Mouse (Mus musculus) lung, postnatal 4 days (tissue): ENCODE measurements around the gene Plekhm3.

Experiments
- DNase-seq, 2 experiments: peaks; one replicate each; pipeline ENCODE4 v3.0.0; 2021

Plekhm3 gene

DNA sequence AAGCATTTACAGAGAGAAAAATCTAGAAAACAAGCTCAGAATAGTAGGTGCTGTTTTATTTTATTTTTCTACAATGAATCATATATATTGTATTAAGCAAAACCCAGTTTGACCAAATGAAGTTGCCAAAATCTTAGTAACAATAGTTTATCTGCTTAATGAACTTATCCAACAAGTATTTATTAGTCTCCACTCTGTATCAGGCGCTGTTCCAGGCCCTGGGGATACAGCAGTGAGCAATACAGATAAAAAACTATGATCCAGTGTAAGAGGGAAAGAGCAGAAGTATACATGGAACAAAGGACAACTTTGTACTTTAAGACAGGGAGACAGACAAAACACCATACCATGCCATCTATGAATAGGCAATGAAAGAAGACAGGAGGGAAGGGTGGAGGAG, 81.5 kb downstream of the Plekhm3 start:
- no peak for DNase-seq

- DNase-seq: no peak
Observed at GRCm38 (mm10) chr1:64871956-64872355, 84.7 kb downstream of the Plekhm3 start.

DNA sequence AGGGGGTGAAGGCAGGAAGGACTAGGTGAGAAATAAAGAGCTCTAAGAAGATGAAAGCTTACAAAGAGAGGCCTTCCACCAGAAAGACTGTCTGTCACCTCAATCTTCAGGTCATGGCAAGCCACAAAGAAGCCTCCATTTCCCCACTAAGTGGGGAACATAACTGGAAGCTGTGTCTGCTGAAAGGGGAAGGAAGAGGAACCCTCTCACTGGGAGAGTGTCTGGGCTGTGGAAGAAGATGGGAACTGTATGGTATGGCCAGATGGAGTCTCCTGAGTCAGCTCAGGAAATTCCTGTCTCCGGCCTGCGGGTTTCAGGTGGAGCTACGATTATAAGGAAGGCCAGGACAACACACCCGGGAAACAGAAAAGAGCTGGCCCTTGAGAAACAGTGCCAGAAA, 88.9 kb downstream of the Plekhm3 start:
- DNase-seq: no peak

GRCm38 (mm10) chr1:64866140-64866539, 90.5 kb downstream of the Plekhm3 start:
- DNase-seq: no peak

DNA sequence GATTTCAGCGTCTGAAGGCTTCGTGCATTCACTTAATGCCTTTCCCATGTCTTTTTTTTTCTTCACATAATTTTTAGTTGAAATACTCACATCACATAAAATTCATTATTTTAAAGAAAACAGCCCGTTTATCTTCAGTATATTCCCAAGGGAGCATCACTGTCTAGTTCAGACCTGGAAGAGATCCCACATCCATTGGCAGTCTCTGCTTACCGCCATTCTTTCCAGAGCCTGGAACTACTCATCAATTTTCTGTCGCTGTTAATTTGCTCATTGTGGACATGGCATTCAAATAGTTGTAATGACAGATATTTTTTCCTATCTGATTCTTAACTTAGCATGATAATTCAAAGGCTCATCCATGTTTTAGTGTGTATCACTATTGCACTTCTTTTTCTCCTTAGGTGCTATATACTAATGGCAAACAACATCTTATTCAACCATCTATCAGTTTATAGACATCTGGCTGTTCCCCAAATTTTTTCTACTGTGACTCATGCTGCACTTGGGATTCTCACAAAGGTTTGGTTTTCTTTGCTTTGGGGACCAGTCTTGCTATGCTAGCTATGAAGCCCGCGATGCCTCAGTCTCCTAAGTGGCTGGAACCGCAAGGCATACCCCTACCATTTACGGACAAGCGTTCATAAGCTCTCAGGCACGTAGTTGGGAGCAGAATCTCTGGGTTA, 96.2 kb downstream of the Plekhm3 start:
- no peak for DNase-seq

GRCm38 (mm10) chr1:64859826-64860225, 96.8 kb downstream of the Plekhm3 start:
- DNase-seq: no peak

DNA sequence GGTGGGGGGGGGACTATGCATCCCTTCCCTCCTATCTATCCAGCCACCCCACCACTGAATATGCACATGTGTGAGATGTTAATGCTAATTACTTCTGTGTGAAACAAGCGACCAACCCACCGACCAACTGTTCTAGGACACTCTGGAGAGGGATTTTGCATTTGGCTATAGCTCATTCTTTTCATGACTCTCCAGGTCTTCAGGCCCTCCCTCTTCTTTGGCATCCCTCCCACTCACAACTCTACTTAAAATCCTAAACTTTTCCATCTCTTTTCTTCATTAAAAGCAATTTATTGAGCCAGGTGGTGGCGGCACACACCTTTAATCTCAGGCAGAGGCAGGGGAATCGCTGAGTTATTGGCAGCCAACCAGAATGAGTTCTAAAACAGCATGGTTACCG, 101.8 kb downstream of the Plekhm3 start:
- no peak for DNase-seq

- DNase-seq: peak; percentile 32 to 51
Observed at GRCm38 (mm10) chr1:64853738-64854730, 102.6 kb downstream of the Plekhm3 start.

DNA sequence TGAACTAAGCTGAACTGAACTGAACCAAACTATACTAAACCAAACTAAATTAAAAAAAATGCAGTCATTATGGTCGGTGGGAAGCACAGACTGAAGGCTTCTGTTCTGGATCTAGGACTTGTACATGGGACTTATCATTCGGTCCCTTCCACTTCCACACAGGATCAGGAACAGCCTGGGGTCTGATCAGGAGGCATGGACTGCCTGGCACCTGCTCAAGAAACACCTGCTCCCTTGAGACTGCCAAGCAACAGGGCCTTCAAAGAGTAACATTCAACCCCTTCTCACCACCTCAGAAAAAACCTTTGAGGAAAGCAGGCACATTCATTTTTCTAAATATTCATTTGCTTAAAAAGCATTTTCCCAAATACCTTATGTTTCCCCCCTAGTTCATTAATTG, 103.4 kb downstream of the Plekhm3 start:
- DNase-seq: no peak

DNA sequence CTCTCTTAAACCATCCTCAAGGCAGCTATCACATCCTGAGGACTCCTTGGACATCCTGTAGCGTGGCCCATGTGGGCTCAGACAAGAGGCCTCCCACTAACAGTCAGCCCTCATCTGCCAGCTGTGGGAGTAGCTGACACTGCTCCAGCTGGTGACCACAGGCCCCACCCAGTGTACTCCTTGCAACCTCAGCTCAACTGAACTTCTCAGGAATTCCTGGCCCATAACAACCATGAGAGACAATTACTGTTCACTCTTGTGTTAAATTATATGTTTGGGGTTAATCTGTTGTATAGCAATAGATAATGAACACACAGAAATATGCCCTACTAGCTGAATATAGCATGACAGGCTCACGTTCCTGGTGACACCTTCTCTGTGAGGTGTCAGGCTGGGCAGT, 104.4 kb downstream of the Plekhm3 start:
- no peak for DNase-seq

DNA sequence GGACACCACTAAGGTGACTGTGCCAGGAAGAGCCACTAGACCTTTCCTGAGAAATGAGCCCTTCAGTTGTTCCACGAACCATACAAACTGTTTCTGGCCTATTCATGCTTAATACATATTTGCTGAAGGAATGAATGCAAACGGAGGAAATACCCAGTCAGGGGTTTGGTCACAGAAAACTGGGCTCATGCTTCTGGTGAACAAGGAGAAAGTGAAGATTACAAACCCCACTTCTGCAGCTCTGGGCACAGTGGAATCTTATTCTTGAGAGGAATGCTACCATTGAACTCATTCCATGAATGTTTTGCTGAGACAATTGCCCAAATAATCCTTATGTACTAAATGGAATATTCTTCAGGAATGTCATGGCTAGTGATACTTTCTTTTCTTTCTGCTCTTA, 106.3 kb downstream of the Plekhm3 start:
- DNase-seq: no peak

DNA sequence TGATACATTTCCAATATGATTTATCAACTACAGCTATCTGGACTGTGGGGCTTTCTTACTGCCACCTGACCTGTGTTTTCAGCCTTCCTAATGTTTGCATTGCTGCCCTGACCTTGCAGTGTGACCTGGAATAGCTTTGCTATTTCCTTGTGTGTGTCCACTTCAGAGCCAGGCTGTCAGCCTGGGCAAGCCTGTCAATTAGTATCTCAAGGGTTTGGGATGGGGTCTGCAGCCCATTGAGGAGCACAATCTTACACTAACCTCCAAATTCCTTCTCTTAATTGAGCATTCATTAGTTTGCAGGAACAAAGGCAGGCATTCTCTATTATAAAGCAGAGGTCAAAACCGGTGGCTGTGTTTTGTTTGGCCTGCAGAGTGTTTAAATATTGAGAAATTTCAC, 107.6 kb downstream of the Plekhm3 start:
- DNase-seq: no peak

- DNase-seq: no peak
Observed at GRCm38 (mm10) chr1:64848081-64848480, 108.5 kb downstream of the Plekhm3 start.

- DNase-seq: no peak
Observed at GRCm38 (mm10) chr1:64847565-64847964, 109.1 kb downstream of the Plekhm3 start.

DNA sequence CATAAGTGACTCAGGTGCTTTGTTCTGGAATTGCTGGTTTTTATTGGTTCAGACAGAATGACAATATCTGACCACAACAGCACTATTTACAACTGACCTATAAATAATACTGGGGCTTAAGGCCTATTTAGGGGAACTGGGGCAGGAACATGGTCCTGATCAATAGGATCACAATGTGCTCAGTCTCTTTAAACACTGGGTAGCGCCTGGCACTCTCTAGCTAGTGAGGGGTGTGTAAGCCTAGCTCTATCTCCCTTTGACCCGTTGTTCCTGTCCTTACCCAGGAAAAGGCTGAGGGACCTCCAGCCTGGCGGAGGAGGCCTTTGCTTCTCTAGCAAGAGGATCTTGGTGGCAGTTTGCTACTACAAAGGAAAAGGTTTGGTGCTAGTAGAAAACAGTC, 111.6 kb downstream of the Plekhm3 start:
- DNase-seq: no peak

DNA sequence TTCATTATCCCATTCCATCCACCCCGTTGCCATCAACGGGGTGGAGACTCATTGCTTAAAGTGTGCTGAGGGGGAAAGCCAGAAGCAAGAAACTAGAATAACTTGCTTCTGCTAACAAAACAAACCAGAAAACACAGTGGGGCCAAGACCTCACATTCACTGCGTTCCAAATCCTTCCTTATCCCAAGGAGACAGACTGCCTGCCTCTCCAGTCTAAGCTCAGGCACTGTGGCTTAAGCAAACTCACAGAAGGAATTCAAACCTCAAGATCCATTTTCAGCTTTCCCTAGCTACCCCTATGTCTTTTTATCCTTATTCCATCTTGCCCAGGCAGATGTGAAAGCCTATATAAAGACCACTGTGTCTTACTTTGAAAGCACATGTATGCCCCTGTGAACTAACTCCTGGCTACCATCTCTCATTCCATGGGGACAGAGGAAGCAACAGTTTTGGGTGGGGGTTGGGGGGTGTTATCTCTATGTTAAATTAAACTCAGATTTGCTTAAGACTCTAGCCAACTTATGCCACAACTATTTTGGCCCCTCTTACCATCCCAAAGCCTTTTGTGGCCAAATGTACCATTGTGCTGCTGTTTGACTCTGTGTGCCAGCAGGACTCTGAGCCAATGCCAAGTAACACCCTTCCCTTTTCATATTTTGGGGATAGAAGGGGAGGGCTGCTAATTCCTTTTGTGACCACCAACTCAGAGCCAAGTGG, 112.6 kb downstream of the Plekhm3 start:
- DNase-seq: no peak

GRCm38 (mm10) chr1:64840930-64841329, 115.7 kb downstream of the Plekhm3 start:
- no peak for DNase-seq

- no peak for DNase-seq
Observed at GRCm38 (mm10) chr1:64836584-64836983, 120.0 kb downstream of the Plekhm3 start.

GRCm38 (mm10) chr1:64836114-64836513, 120.5 kb downstream of the Plekhm3 start:
- DNase-seq: no peak

GRCm38 (mm10) chr1:64831552-64831951, 125.1 kb downstream of the Plekhm3 start:
- DNase-seq: no peak

DNA sequence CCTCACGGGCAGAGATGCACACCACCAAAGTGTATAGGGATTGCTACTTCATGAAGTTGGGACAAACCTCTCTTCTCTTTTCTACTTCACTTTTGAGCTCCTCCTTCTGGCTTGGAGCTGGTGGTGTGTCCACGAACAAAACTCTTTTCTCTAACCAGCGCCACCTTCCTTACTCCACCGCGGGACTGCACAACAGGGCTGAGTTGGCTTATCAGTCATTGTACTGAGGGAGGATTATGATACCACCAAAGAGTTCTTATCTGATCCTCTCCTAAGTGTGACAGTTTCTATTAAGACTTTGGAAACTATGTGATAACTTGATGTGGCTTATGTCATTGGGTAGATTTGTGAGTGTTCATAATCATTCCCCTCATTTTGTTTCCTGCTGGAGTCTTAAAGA, 129.2 kb downstream of the Plekhm3 start:
- no peak for DNase-seq

- no peak for DNase-seq
Observed at GRCm38 (mm10) chr1:64826348-64827103, 130.1 kb downstream of the Plekhm3 start.

DNA sequence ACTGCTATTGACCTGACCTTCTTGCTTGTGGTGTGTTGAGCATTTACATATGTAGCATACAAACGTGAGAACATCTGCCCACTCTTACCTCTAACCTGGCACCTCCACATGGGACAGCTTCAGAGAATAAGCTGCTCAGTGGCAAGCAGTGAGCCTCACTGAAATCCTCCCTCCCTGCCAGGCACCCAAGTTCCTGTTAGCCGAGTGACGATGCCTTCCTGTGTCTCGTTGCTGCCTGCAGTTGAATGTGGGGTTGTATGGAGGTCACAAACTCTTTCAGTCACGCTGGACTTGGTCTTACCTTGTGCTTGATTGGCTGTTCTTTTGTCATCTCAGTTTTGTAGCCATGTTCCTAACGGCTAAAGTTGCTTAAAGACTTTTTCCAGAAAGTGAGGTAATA, 133.1 kb downstream of the Plekhm3 start:
- DNase-seq: no peak
